Mouse (Mus musculus) spleen, adult 2 months (tissue): ENCODE results near the gene Msh3.

Source experiments
- CTCF ChIP-seq: fragments of 200-500 bp; IDR thresholded peaks from 2 replicates; pipeline ENCODE4 v1.5.1; 2011; ENCODE audit warnings: mild to moderate bottlenecking, inconsistent platforms; ENCODE audit not compliant: insufficient read depth, insufficient read length, insufficient replicate concordance; ENCODE audit errors: extremely low read depth
- POLR2A ChIP-seq: fragments of 200-500 bp; IDR thresholded peaks from 2 replicates; pipeline ENCODE4 v1.6.1; 2011; ENCODE audit warnings: low read depth, low read length, inconsistent platforms

DNA sequence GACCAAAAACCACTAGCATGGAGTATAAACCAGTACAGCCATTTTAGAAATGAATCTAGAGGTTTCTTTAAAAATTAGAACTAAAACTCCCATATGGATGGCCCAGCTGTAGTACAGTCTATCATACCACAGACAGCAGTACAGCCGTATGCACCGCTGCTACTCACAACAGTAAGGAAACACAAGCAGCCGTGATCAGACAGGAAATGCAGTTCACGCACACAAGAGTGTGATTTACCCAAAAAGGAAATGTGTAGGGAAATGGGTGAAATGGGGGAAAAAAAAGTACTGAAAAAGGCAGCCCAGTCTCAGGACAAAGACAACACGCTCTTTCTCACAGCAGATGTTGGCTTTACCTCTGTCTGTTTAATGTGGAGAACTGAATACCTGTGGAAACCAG, 60.9 kb downstream of the Msh3 start:
- TF ChIP-seq CTCF (no peak), POLR2A (no peak)
